Mouse (Mus musculus): ENCODE measurements at regions not wholly inside any gene's neighbourhood (a gene's known extent, or its start where the extent isn't known, plus 50 kb on each side); places are given as distances from the start of the nearest gene placed in this dataset.

- intact Hi-C loops (cut with DNase I): no loop called here
- DNase-seq (ENCODE audit: extremely low spot score in 1 of 2, low spot score in 2 of 2): no peak
- Histone ChIP-seq H3K4me3 (no peak overlapping the region), H3K27ac (no peak overlapping the region)
- no peak for TF ChIP-seq CTCF (IDR thresholded peaks at IDR 0.05)
Measured at GRCm38 (mm10) chr8:115806579-115806978, 99.0 kb upstream of the Maf start.

GRCm38 (mm10) chr8:115806139-115806538 lies 98.5 kb upstream of the Maf start:
- Histone ChIP-seq H3K27ac (no peak overlapping the region), H3K4me3 (no peak overlapping the region)
- no peak for TF ChIP-seq CTCF (IDR thresholded peaks at IDR 0.05)
- intact Hi-C loops (cut with DNase I): no loop called here
- no peak for DNase-seq (ENCODE audit: extremely low spot score in 1 of 2, low spot score in 2 of 2)

GRCm38 (mm10) chr8:115793587-115793986 lies 86.0 kb upstream of the Maf start:
- intact Hi-C loops (cut with DNase I): no loop called here
- Histone ChIP-seq H3K27ac (no peak overlapping the region), H3K4me3 (no peak overlapping the region)
- DNase-seq (ENCODE audit: extremely low spot score in 1 of 2, low spot score in 2 of 2): no peak
- no peak for TF ChIP-seq CTCF (IDR thresholded peaks at IDR 0.05)

GRCm38 (mm10) chr8:115788421-115788820 lies 80.8 kb upstream of the Maf start:
- no peak for TF ChIP-seq CTCF (IDR thresholded peaks at IDR 0.05)
- no peak for DNase-seq (ENCODE audit: extremely low spot score in 1 of 2, low spot score in 2 of 2)
- intact Hi-C loops (cut with DNase I): no loop called here
- H3K27ac ChIP-seq: no peak overlapping the region
- H3K4me3 ChIP-seq: no peak overlapping the region

- DNase-seq (ENCODE audit: extremely low spot score in 1 of 2, low spot score in 2 of 2): no peak
- Histone ChIP-seq H3K27ac (no peak overlapping the region), H3K4me3 (no peak overlapping the region)
- intact Hi-C loops (cut with DNase I): no loop called here
- TF ChIP-seq CTCF (IDR thresholded peaks at IDR 0.05): no peak
Measured at GRCm38 (mm10) chr8:115786185-115786584, 78.6 kb upstream of the Maf start.

- intact Hi-C loops (cut with DNase I): no loop called here
- no peak for TF ChIP-seq CTCF (IDR thresholded peaks at IDR 0.05)
- Histone ChIP-seq H3K27ac (no peak overlapping the region), H3K4me3 (no peak overlapping the region)
- no peak for DNase-seq (ENCODE audit: extremely low spot score in 1 of 2, low spot score in 2 of 2)
Measured at GRCm38 (mm10) chr8:115785769-115786168, 78.2 kb upstream of the Maf start.

GRCm38 (mm10) chr8:115783364-115783763 lies 75.8 kb upstream of the Maf start:
- Histone ChIP-seq H3K27ac (no peak overlapping the region), H3K4me3 (no peak overlapping the region)
- no peak for TF ChIP-seq CTCF (IDR thresholded peaks at IDR 0.05)
- intact Hi-C loops (cut with DNase I): no loop called here
- DNase-seq (ENCODE audit: extremely low spot score in 1 of 2, low spot score in 2 of 2): no peak

GRCm38 (mm10) chr8:115778433-115778832 lies 70.8 kb upstream of the Maf start:
- intact Hi-C loops (cut with DNase I): no loop called here

GRCm38 (mm10) chr8:115771060-115771459 lies 63.5 kb upstream of the Maf start:
- Histone ChIP-seq H3K27ac (no peak overlapping the region), H3K4me3 (no peak overlapping the region)
- intact Hi-C loops (cut with DNase I): no loop called here
- DNase-seq (ENCODE audit: extremely low spot score in 1 of 2, low spot score in 2 of 2): no peak
- no peak for TF ChIP-seq CTCF (IDR thresholded peaks at IDR 0.05)

More at GRCm38 (mm10) chr8:115778433-115778832, 70.8 kb upstream of the Maf start:
- no peak for TF ChIP-seq CTCF (IDR thresholded peaks at IDR 0.05)
- DNase-seq (ENCODE audit: extremely low spot score in 1 of 2, low spot score in 2 of 2): no peak
- Histone ChIP-seq H3K27ac (no peak overlapping the region), H3K4me3 (no peak overlapping the region)

GRCm38 (mm10) chr8:115768631-115769030 lies 61.0 kb upstream of the Maf start:
- intact Hi-C loops (cut with DNase I): no loop called here
- TF ChIP-seq CTCF (IDR thresholded peaks at IDR 0.05): no peak
- Histone ChIP-seq H3K27ac (no peak overlapping the region), H3K4me3 (no peak overlapping the region)
- DNase-seq (ENCODE audit: extremely low spot score in 1 of 2, low spot score in 2 of 2): no peak

- Histone ChIP-seq H3K27ac (no peak overlapping the region), H3K4me3 (no peak overlapping the region)
- intact Hi-C loops (cut with DNase I): no loop called here
- no peak for TF ChIP-seq CTCF (IDR thresholded peaks at IDR 0.05)
- DNase-seq (ENCODE audit: extremely low spot score in 1 of 2, low spot score in 2 of 2): peak; percentile 11 to 19
Measured at GRCm38 (mm10) chr8:115766218-115766898, 58.8 kb upstream of the Maf start.

- Histone ChIP-seq H3K4me3 (no peak overlapping the region), H3K27ac (no peak overlapping the region)
- no peak for DNase-seq (ENCODE audit: extremely low spot score in 1 of 2, low spot score in 2 of 2)
- intact Hi-C loops (cut with DNase I): no loop called here
- TF ChIP-seq CTCF (IDR thresholded peaks at IDR 0.05): no peak
Measured at GRCm38 (mm10) chr8:115764551-115764950, 57.0 kb upstream of the Maf start.

GRCm38 (mm10) chr8:115758011-115758410 lies 50.4 kb upstream of the Maf start:
- intact Hi-C loops (cut with DNase I): no loop called here
- TF ChIP-seq CTCF (IDR thresholded peaks at IDR 0.05): no peak
- H3K4me3 ChIP-seq: no peak overlapping the region
- H3K27ac ChIP-seq: no peak overlapping the region
- DNase-seq (ENCODE audit: extremely low spot score in 1 of 2, low spot score in 2 of 2): no peak

Data from left cerebral cortex, adult 2 months (tissue).